Mouse (Mus musculus) neural tube, embryonic 12.5 days (tissue): Measurements from ENCODE around the gene Habp2. TPM values are rescaled to one million over a fixed set of nuclear protein-coding genes. Genes with fewer than 3 reads are reported as not detected.

Experiments used
- ATAC-seq: fragments of 200-750 bp; cut with Nextera tagmentation; 2 replicates; pipeline ENCODE4 v1.8.0; 2017; ENCODE audit warnings: low read depth, mild to moderate bottlenecking, moderate TSS enrichment, moderate library complexity; ENCODE audit not compliant: low FRiP score
- H3K27ac ChIP-seq: fragments of 300-500 bp; sonication (generic); 2 replicates; pipeline ENCODE4 v1.5.1; 2016
- H3K27me3 ChIP-seq: fragments of 300-500 bp; sonication (generic); replicated peaks from 2 replicates; pipeline ENCODE4 v1.6.1; 2016; ENCODE audit warnings: mild to moderate bottlenecking
- H3K36me3 ChIP-seq: fragments of 300-500 bp; sonication (generic); 2 replicates; pipeline ENCODE4 v1.6.1; 2016; ENCODE audit warnings: mild to moderate bottlenecking
- H3K4me1 ChIP-seq: fragments of 300-500 bp; sonication (generic); 2 replicates; pipeline ENCODE4 v1.6.1; 2016
- H3K4me2 ChIP-seq: fragments of 300-500 bp; sonication (generic); replicated peaks from 2 replicates; pipeline ENCODE4 v1.6.1; 2016; ENCODE audit warnings: mild to moderate bottlenecking
- H3K4me3 ChIP-seq: fragments of 300-500 bp; sonication (generic); 2 replicates; pipeline ENCODE4 v1.5.1; 2016
- H3K9ac ChIP-seq: fragments of 300-500 bp; sonication (generic); 2 replicates; pipeline ENCODE4 v1.6.1; 2016; ENCODE audit warnings: mild to moderate bottlenecking
- H3K9me3 ChIP-seq: fragments of 300-500 bp; sonication (generic); 2 replicates; pipeline ENCODE4 v1.6.1; 2016; ENCODE audit warnings: mild to moderate bottlenecking
- WGBS: fragments of 180-500 bp; shearing (Covaris S2); methylation state at CpG from one replicate; pipeline ENCODE4 v1.1.7; 2016; 5-methylcytosine and 5-hydroxymethylcytosine counted together
- polyA plus RNA-seq: library from polyadenylated mRNA; unstranded; fragments of >200 nt; fragmentation: Nextera tagmentation; extraction: Ambion mirVana; gene quantifications from 2 replicates; pipeline ENCODE4 v1.2.1, GENCODE M21; 2016

Habp2 gene
- polyA plus RNA-seq, 1 experiment from 2014 or later, result not detected

- H3K9me3 ChIP-seq, result no peaks in the 10 kb centered on the region
- H3K4me3 ChIP-seq, result no peak overlapping the region
- H3K4me2 ChIP-seq, result no peak overlapping the region
- H3K4me1 ChIP-seq, result peaks cover 4% of the 10 kb centered on the region; the same call in 1 of the 2 replicates
- H3K27me3 ChIP-seq, result no peaks in the 10 kb centered on the region
- whole genome bisulfite sequencing, result 71% methylated on average over 11 of the region's 11 CpGs
- no peak overlapping the region for H3K9ac ChIP-seq
- ATAC-seq, result no peak
- H3K36me3 ChIP-seq, result no peaks in the 10 kb centered on the region
- no peak overlapping the region for H3K27ac ChIP-seq
Measured at GRCm38 (mm10) chr19:56300835-56301234, 13.9 kb downstream of the Habp2 start.

GRCm38 (mm10) chr19:56316531-56316930, 29.6 kb downstream of the Habp2 start:
- Histone ChIP-seq H3K4me2 (no peak overlapping the region), H3K9me3 (no peaks in the 10 kb centered on the region), H3K4me1 (0 out of 2 replicates have a peak, but pooled peaks cover 11% of the 10 kb centered on the region), H3K27me3 (no peaks in the 10 kb centered on the region), H3K36me3 (no peaks in the 10 kb centered on the region), H3K4me3 (no peak overlapping the region), H3K27ac (no peak overlapping the region), H3K9ac (no peak overlapping the region)
- WGBS, result 84% methylated on average over 3 of the region's 3 CpGs
- no peak for ATAC-seq

- 88% methylated on average over 7 of the region's 7 CpGs for WGBS
- no peak overlapping the region for H3K4me2 ChIP-seq
- H3K36me3 ChIP-seq, result no peaks in the 10 kb centered on the region
- no peaks in the 10 kb centered on the region for H3K9me3 ChIP-seq
- 0 out of 2 replicates have a peak, but pooled peaks cover 11% of the 10 kb centered on the region for H3K4me1 ChIP-seq
- H3K27ac ChIP-seq, result no peak overlapping the region
- H3K9ac ChIP-seq, result no peak overlapping the region
- no peaks in the 10 kb centered on the region for H3K27me3 ChIP-seq
- no peak for ATAC-seq
- no peak overlapping the region for H3K4me3 ChIP-seq
Measured at GRCm38 (mm10) chr19:56319219-56319618, 32.3 kb downstream of the Habp2 start.

- 91% methylated on average over 6 of the region's 6 CpGs for WGBS
- Histone ChIP-seq H3K27ac (no peak overlapping the region), H3K9ac (no peak overlapping the region), H3K36me3 (no peaks in the 10 kb centered on the region), H3K27me3 (no peaks in the 10 kb centered on the region), H3K4me2 (no peak overlapping the region), H3K4me3 (no peak overlapping the region), H3K9me3 (no peaks in the 10 kb centered on the region), H3K4me1 (0 out of 2 replicates have a peak, but pooled peaks cover 11% of the 10 kb centered on the region)
- ATAC-seq, result no peak
Measured at GRCm38 (mm10) chr19:56319629-56320028, 32.7 kb downstream of the Habp2 start.

GRCm38 (mm10) chr19:56320186-56320860, 33.4 kb downstream of the Habp2 start:
- Histone ChIP-seq H3K27me3 (no peaks in the 10 kb centered on the region), H3K9me3 (no peaks in the 10 kb centered on the region), H3K4me1 (0 out of 2 replicates have a peak, but pooled peaks cover 11% of the 10 kb centered on the region), H3K4me3 (no peak overlapping the region), H3K36me3 (no peaks in the 10 kb centered on the region), H3K27ac (no peak overlapping the region), H3K9ac (no peak overlapping the region), H3K4me2 (peak overlapping the region; percentile 36)
- peak; percentile 53; the same call in 1 of the 2 replicates for ATAC-seq
- WGBS, result 15% methylated on average over 26 of the region's 26 CpGs

- Histone ChIP-seq H3K27ac (no peak overlapping the region), H3K9ac (no peak overlapping the region), H3K27me3 (no peaks in the 10 kb centered on the region)
Measured at GRCm38 (mm10) chr19:56321303-56321920, 34.5 kb downstream of the Habp2 start.

GRCm38 (mm10) chr19:56325676-56326075, 38.7 kb downstream of the Habp2 start:
- Histone ChIP-seq H3K36me3 (no peaks in the 10 kb centered on the region), H3K4me3 (no peak overlapping the region), H3K4me2 (peak overlapping the region; percentile 32; the same call in 1 of the 2 replicates), H3K27me3 (no peaks in the 10 kb centered on the region), H3K9me3 (no peaks in the 10 kb centered on the region), H3K9ac (no peak overlapping the region), H3K4me1 (peaks cover 16% of the 10 kb centered on the region), H3K27ac (no peak overlapping the region)
- ATAC-seq, result no peak
- WGBS, result 55% methylated on average over 10 of the region's 10 CpGs

More at GRCm38 (mm10) chr19:56321303-56321920, 34.5 kb downstream of the Habp2 start:
- no peak for ATAC-seq
- Histone ChIP-seq H3K4me1 (peaks cover 20% of the 10 kb centered on the region), H3K36me3 (no peaks in the 10 kb centered on the region), H3K4me3 (no peak overlapping the region), H3K4me2 (no peak overlapping the region), H3K9me3 (no peaks in the 10 kb centered on the region)
- WGBS, result 79% methylated on average over 12 of the region's 12 CpGs

- no peak overlapping the region for H3K27ac ChIP-seq
- H3K9ac ChIP-seq, result no peak overlapping the region
- ATAC-seq, result no peak
Measured at GRCm38 (mm10) chr19:56326243-56326855, 39.4 kb downstream of the Habp2 start.

GRCm38 (mm10) chr19:56336321-56336720, 49.4 kb downstream of the Habp2 start:
- no peak overlapping the region for H3K9ac ChIP-seq
- H3K27ac ChIP-seq, result no peak overlapping the region
- no peak overlapping the region for H3K4me2 ChIP-seq
- H3K4me1 ChIP-seq, result no peaks in the 10 kb centered on the region
- no peaks in the 10 kb centered on the region for H3K27me3 ChIP-seq
- WGBS, result 94% methylated on average over 17 of the region's 17 CpGs
- no peaks in the 10 kb centered on the region for H3K9me3 ChIP-seq
- H3K36me3 ChIP-seq, result no peaks in the 10 kb centered on the region
- H3K4me3 ChIP-seq, result no peak overlapping the region
- no peak for ATAC-seq

More at GRCm38 (mm10) chr19:56326243-56326855, 39.4 kb downstream of the Habp2 start:
- H3K9me3 ChIP-seq, result no peaks in the 10 kb centered on the region
- 42% methylated on average over 21 of the region's 21 CpGs for WGBS
- peak overlapping the region; percentile 32; the same call in 1 of the 2 replicates for H3K4me2 ChIP-seq
- no peaks in the 10 kb centered on the region for H3K36me3 ChIP-seq
- H3K4me1 ChIP-seq, result peaks cover 11% of the 10 kb centered on the region
- H3K4me3 ChIP-seq, result no peak overlapping the region
- H3K27me3 ChIP-seq, result no peaks in the 10 kb centered on the region

GRCm38 (mm10) chr19:56336826-56337225, 49.9 kb downstream of the Habp2 start:
- Histone ChIP-seq H3K27me3 (no peaks in the 10 kb centered on the region), H3K9me3 (no peaks in the 10 kb centered on the region), H3K9ac (no peak overlapping the region), H3K4me1 (no peaks in the 10 kb centered on the region), H3K4me2 (no peak overlapping the region), H3K27ac (no peak overlapping the region), H3K4me3 (no peak overlapping the region), H3K36me3 (no peaks in the 10 kb centered on the region)
- 49% methylated on average over 12 of the region's 12 CpGs for WGBS
- no peak for ATAC-seq

GRCm38 (mm10) chr19:56342006-56342405, 55.1 kb downstream of the Habp2 start:
- no peaks in the 10 kb centered on the region for H3K36me3 ChIP-seq
- ATAC-seq, result no peak
- H3K9me3 ChIP-seq, result no peaks in the 10 kb centered on the region
- no peak overlapping the region for H3K4me3 ChIP-seq
- H3K4me2 ChIP-seq, result no peak overlapping the region
- H3K27ac ChIP-seq, result no peak overlapping the region
- WGBS, result 89% methylated on average over 8 of the region's 8 CpGs
- H3K4me1 ChIP-seq, result peaks cover 8% of the 10 kb centered on the region
- 0 out of 2 replicates have a peak, but pooled peaks cover 3% of the 10 kb centered on the region for H3K27me3 ChIP-seq
- H3K9ac ChIP-seq, result no peak overlapping the region

GRCm38 (mm10) chr19:56343869-56344563, 57.1 kb downstream of the Habp2 start:
- Histone ChIP-seq H3K27me3 (0 out of 2 replicates have a peak, but pooled peaks cover 3% of the 10 kb centered on the region), H3K4me3 (no peak overlapping the region), H3K4me1 (peaks cover 8% of the 10 kb centered on the region), H3K9ac (0 out of 2 replicates have a peak overlapping the region, but pooled peaks have one; percentile 35), H3K4me2 (peak overlapping the region; percentile 38), H3K27ac (no peak overlapping the region), H3K9me3 (no peaks in the 10 kb centered on the region), H3K36me3 (no peaks in the 10 kb centered on the region)
- 30% methylated on average over 26 of the region's 26 CpGs for WGBS
- ATAC-seq, result peak; percentile 70
